Mouse (Mus musculus): ENCODE results near the gene Git1. TPM values are rescaled to one million over a fixed set of nuclear protein-coding genes. Genes with fewer than 3 reads are reported as not detected.

The Git1 gene
- polyA plus RNA-seq, 1 experiment from 2014 or later, result 12.2 TPM

DNA sequence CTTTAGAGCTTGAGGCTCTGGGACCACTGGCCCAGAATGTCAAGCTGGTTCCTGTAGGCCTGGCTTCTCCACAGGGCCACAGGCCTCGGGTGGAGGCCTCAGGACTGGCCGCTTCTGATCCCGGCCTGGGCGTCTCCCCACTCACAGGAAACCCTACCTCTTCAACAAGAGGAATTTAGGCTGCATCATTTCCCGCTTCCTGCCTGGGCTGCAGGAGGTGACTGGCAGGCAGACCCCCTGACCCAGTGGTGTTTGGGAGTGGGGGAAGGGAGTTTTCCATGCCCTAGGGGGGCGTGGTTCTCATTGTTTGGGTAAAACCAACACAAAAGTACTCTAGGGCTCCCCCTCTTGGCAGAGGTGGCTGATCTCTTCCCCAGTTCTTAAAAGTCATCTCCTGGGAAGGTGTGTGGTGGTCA, 4.0 kb downstream of the Git1 start:
- H3K4me2 ChIP-seq (ENCODE audit: low read depth, low read length), result no peak overlapping the region
- H3K27me3 ChIP-seq (replicated peaks; ENCODE audit: control insufficient read depth, insufficient read depth, low read length), result no peaks in the 10 kb centered on the region
- peaks cover 6% of the 10 kb centered on the region; the same call in 1 of the 2 replicates for H3K36me3 ChIP-seq (ENCODE audit: control insufficient read depth, insufficient read depth, low read length)
- H3K9me3 ChIP-seq (ENCODE audit: control insufficient read depth, low read length), result no peaks in the 10 kb centered on the region
- peak overlapping the region; percentile 65 for H3K27ac ChIP-seq (ENCODE audit: low read length)
- 32% methylated on average over 6 of the region's 6 CpGs for WGBS
- peaks cover 48% of the 10 kb centered on the region for H3K4me1 ChIP-seq (ENCODE audit: control insufficient read depth, insufficient read depth, low read length)
- ATAC-seq, result no peak
- H3K4me3 ChIP-seq (ENCODE audit: low read length), result no peak overlapping the region
- H3K9ac ChIP-seq (ENCODE audit: low read depth, low read length), result 0 out of 2 replicates have a peak overlapping the region, but pooled peaks have one; percentile 12

GRCm38 (mm10) chr11:77497851-77498250, 4.5 kb downstream of the Git1 start:
- Histone ChIP-seq H3K4me3 (ENCODE audit: low read length) (no peak overlapping the region), H3K36me3 (ENCODE audit: control insufficient read depth, insufficient read depth, low read length) (peaks cover 6% of the 10 kb centered on the region; the same call in 1 of the 2 replicates), H3K4me1 (ENCODE audit: control insufficient read depth, insufficient read depth, low read length) (peaks cover 47% of the 10 kb centered on the region), H3K9me3 (ENCODE audit: control insufficient read depth, low read length) (no peaks in the 10 kb centered on the region), H3K9ac (ENCODE audit: low read depth, low read length) (peak overlapping the region; percentile 16; the same call in 1 of the 2 replicates), H3K27ac (ENCODE audit: low read length) (peak overlapping the region; percentile 62), H3K27me3 (replicated peaks; ENCODE audit: control insufficient read depth, insufficient read depth, low read length) (no peaks in the 10 kb centered on the region), H3K4me2 (ENCODE audit: low read depth, low read length) (no peak overlapping the region)
- 66% methylated on average over 4 of the region's 4 CpGs for WGBS
- no peak for ATAC-seq

GRCm38 (mm10) chr11:77498261-77499139, 5.1 kb downstream of the Git1 start:
- Histone ChIP-seq H3K4me2 (ENCODE audit: low read depth, low read length) (no peak overlapping the region), H3K4me3 (ENCODE audit: low read length) (no peak overlapping the region), H3K9me3 (ENCODE audit: control insufficient read depth, low read length) (no peaks in the 10 kb centered on the region), H3K27ac (ENCODE audit: low read length) (peak overlapping the region; percentile 62), H3K36me3 (ENCODE audit: control insufficient read depth, insufficient read depth, low read length) (peaks cover 12% of the 10 kb centered on the region), H3K4me1 (ENCODE audit: control insufficient read depth, insufficient read depth, low read length) (peaks cover 52% of the 10 kb centered on the region), H3K27me3 (replicated peaks; ENCODE audit: control insufficient read depth, insufficient read depth, low read length) (no peaks in the 10 kb centered on the region), H3K9ac (ENCODE audit: low read depth, low read length) (peak overlapping the region; percentile 16)
- ATAC-seq, result no peak
- 71% methylated on average over 12 of the region's 12 CpGs for WGBS

GRCm38 (mm10) chr11:77499354-77499753, 6.0 kb downstream of the Git1 start:
- Histone ChIP-seq H3K4me3 (ENCODE audit: low read length) (no peak overlapping the region), H3K27me3 (replicated peaks; ENCODE audit: control insufficient read depth, insufficient read depth, low read length) (no peaks in the 10 kb centered on the region), H3K27ac (ENCODE audit: low read length) (no peak overlapping the region), H3K9me3 (ENCODE audit: control insufficient read depth, low read length) (no peaks in the 10 kb centered on the region), H3K9ac (ENCODE audit: low read depth, low read length) (no peak overlapping the region), H3K4me2 (ENCODE audit: low read depth, low read length) (no peak overlapping the region), H3K36me3 (ENCODE audit: control insufficient read depth, insufficient read depth, low read length) (peaks cover 19% of the 10 kb centered on the region), H3K4me1 (ENCODE audit: control insufficient read depth, insufficient read depth, low read length) (peaks cover 56% of the 10 kb centered on the region)
- ATAC-seq, result no peak
- 95% methylated on average over 7 of the region's 7 CpGs for WGBS

DNA sequence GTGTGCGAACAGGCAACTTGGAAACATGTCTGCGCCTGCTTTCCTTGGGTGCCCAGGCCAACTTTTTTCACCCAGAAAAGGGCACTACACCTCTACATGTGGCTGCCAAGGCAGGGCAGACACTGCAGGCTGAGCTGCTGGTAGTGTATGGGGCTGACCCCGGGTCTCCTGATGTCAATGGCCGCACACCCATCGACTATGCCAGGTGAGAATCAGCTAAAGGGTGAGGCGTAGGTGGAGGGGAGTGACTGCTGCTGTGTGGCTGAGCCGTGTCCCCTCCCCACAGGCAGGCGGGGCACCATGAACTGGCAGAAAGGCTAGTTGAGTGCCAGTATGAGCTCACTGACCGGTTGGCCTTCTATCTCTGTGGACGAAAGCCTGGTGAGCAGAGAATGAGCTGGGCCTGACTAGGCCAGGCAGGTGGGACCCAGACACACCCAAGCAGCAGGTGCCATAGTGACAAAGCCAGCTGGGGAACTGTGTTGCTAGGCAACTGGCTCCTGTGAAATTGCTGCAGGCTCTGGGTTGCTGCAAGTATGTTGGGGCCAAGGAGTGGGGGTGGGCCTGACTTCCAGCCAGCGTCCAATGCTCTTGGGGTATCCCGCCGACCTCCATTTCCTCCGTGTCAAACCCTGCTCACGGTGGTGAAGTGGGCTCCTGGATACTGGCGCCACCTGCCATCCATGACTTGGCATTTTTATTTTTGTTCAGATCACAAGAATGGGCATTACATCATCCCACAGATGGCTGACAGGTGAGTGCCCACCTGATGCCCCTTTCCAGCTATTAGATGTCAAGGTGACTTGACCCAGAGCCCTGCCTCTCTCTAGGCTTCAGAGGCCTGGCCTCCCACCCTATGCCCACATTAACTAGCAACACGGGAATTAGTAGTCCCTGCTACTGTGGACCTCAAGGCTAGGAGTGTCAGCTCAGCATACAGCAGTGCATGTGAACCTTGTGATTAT, 7.3 kb downstream of the Git1 start:
- ATAC-seq, result no peak
- Histone ChIP-seq H3K4me3 (ENCODE audit: low read length) (no peak overlapping the region), H3K4me2 (ENCODE audit: low read depth, low read length) (no peak overlapping the region), H3K36me3 (ENCODE audit: control insufficient read depth, insufficient read depth, low read length) (peaks cover 28% of the 10 kb centered on the region), H3K4me1 (ENCODE audit: control insufficient read depth, insufficient read depth, low read length) (peaks cover 48% of the 10 kb centered on the region), H3K9me3 (ENCODE audit: control insufficient read depth, low read length) (no peaks in the 10 kb centered on the region), H3K27ac (ENCODE audit: low read length) (no peak overlapping the region), H3K27me3 (replicated peaks; ENCODE audit: control insufficient read depth, insufficient read depth, low read length) (no peaks in the 10 kb centered on the region), H3K9ac (ENCODE audit: low read depth, low read length) (no peak overlapping the region)
- 77% methylated on average over 17 of the region's 17 CpGs for WGBS

GRCm38 (mm10) chr11:77501392-77501791, 8.0 kb downstream of the Git1 start:
- Histone ChIP-seq H3K9ac (ENCODE audit: low read depth, low read length) (no peak overlapping the region), H3K27ac (ENCODE audit: low read length) (no peak overlapping the region), H3K4me2 (ENCODE audit: low read depth, low read length) (no peak overlapping the region), H3K4me1 (ENCODE audit: control insufficient read depth, insufficient read depth, low read length) (peaks cover 44% of the 10 kb centered on the region), H3K27me3 (replicated peaks; ENCODE audit: control insufficient read depth, insufficient read depth, low read length) (no peaks in the 10 kb centered on the region), H3K9me3 (ENCODE audit: control insufficient read depth, low read length) (no peaks in the 10 kb centered on the region), H3K36me3 (ENCODE audit: control insufficient read depth, insufficient read depth, low read length) (peaks cover 30% of the 10 kb centered on the region), H3K4me3 (ENCODE audit: low read length) (no peak overlapping the region)
- ATAC-seq, result no peak
- 25% methylated on average over 5 of the region's 5 CpGs for WGBS

DNA sequence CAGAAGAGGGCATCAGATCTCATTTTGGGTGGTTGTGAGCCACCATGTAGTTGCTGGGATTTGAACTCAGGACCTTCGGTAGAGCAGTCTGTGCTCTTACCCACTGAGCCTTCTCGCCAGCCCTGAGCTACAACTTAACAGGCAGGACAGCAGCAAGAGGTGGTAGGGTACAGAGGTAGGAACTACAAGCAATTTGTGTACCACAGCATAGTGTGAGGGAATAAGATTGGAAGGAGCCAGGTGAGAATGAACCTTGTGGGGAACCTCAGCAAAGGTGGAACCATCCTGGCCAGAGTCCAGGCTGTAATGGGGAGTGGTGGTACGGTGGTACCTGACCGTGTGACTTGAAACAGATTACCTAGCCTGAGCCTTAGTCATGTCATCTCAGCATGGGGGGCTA, 8.6 kb downstream of the Git1 start:
- H3K9me3 ChIP-seq (ENCODE audit: control insufficient read depth, low read length), result no peaks in the 10 kb centered on the region
- H3K36me3 ChIP-seq (ENCODE audit: control insufficient read depth, insufficient read depth, low read length), result peaks cover 36% of the 10 kb centered on the region
- H3K4me1 ChIP-seq (ENCODE audit: control insufficient read depth, insufficient read depth, low read length), result peaks cover 45% of the 10 kb centered on the region
- H3K4me3 ChIP-seq (ENCODE audit: low read length), result no peak overlapping the region
- no peak overlapping the region for H3K9ac ChIP-seq (ENCODE audit: low read depth, low read length)
- H3K27ac ChIP-seq (ENCODE audit: low read length), result no peak overlapping the region
- no peak for ATAC-seq
- WGBS, result 82% methylated on average over 4 of the region's 4 CpGs
- no peak overlapping the region for H3K4me2 ChIP-seq (ENCODE audit: low read depth, low read length)
- H3K27me3 ChIP-seq (replicated peaks; ENCODE audit: control insufficient read depth, insufficient read depth, low read length), result no peaks in the 10 kb centered on the region

DNA sequence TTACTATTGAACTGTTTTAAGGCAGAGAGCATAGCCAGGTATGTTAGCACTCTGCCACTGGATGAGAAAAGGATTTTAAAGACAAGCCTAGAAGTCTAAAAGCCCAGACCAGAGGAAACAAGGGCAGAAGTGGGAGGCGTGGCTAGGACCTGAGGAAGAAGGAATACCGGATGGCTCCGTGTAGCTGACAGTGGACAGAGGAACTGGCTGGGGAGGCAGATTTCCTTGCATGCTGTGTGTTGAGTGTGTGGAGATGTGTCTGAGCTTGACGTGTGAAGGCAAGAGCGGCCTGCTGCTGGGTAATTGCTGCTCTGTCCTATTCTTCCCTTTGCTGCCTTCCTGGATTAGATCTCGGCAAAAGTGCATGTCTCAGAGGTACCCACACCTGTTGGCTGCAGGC, 9.1 kb downstream of the Git1 start:
- no peak for ATAC-seq
- Histone ChIP-seq H3K4me1 (ENCODE audit: control insufficient read depth, insufficient read depth, low read length) (peaks cover 45% of the 10 kb centered on the region), H3K27ac (ENCODE audit: low read length) (no peak overlapping the region), H3K27me3 (replicated peaks; ENCODE audit: control insufficient read depth, insufficient read depth, low read length) (no peaks in the 10 kb centered on the region), H3K36me3 (ENCODE audit: control insufficient read depth, insufficient read depth, low read length) (peaks cover 40% of the 10 kb centered on the region), H3K4me3 (ENCODE audit: low read length) (no peak overlapping the region), H3K9me3 (ENCODE audit: control insufficient read depth, low read length) (no peaks in the 10 kb centered on the region), H3K9ac (ENCODE audit: low read depth, low read length) (no peak overlapping the region), H3K4me2 (ENCODE audit: low read depth, low read length) (no peak overlapping the region)
- 81% methylated on average over 6 of the region's 6 CpGs for WGBS

- peaks cover 42% of the 10 kb centered on the region for H3K36me3 ChIP-seq (ENCODE audit: control insufficient read depth, insufficient read depth, low read length)
These were observed 10.1 kb downstream of the Git1 start for GRCm38 (mm10) chr11:77503511-77503910.

More at GRCm38 (mm10) chr11:77503511-77503910, 10.1 kb downstream of the Git1 start:
- Histone ChIP-seq H3K27me3 (replicated peaks; ENCODE audit: control insufficient read depth, insufficient read depth, low read length) (no peaks in the 10 kb centered on the region), H3K9me3 (ENCODE audit: control insufficient read depth, low read length) (no peaks in the 10 kb centered on the region), H3K27ac (ENCODE audit: low read length) (peak overlapping the region; percentile 9; the same call in 1 of the 2 replicates), H3K4me1 (ENCODE audit: control insufficient read depth, insufficient read depth, low read length) (peaks cover 38% of the 10 kb centered on the region), H3K9ac (ENCODE audit: low read depth, low read length) (0 out of 2 replicates have a peak overlapping the region, but pooled peaks have one; percentile 10), H3K4me2 (ENCODE audit: low read depth, low read length) (no peak overlapping the region), H3K4me3 (ENCODE audit: low read length) (no peak overlapping the region)
- no peak for ATAC-seq
- 60% methylated on average over 3 of the region's 3 CpGs for WGBS

Measured in intestine, embryonic 16.5 days (tissue).